Mouse (Mus musculus) midbrain, postnatal 0 days (tissue): Measurements from ENCODE around the gene Gjc2. TPM values are rescaled to one million over a fixed set of nuclear protein-coding genes. Genes with fewer than 3 reads are reported as not detected.

Source experiments
- ATAC-seq: fragments of 200-750 bp; cut with Nextera tagmentation; 2 replicates; pipeline ENCODE4 v1.8.0; 2017; ENCODE audit warnings: moderate number of reproducible peaks, mild to moderate bottlenecking, moderate TSS enrichment, moderate library complexity; ENCODE audit not compliant: low FRiP score
- DNase-seq: peaks from one replicate; pipeline ENCODE4 v3.0.0-alpha.2; 2015; ENCODE audit warnings: low spot score
- H3K27ac ChIP-seq: fragments of 300-500 bp; sonication (generic); 2 replicates; pipeline ENCODE4 v1.5.1; 2014; ENCODE audit warnings: low read depth, mild to moderate bottlenecking, low read length, mixed read lengths
- H3K27me3 ChIP-seq: fragments of 300-500 bp; sonication (generic); 2 replicates; pipeline ENCODE4 v1.6.1; 2014; ENCODE audit warnings: low read length, control low read depth, mixed read lengths; ENCODE audit not compliant: insufficient read depth
- H3K36me3 ChIP-seq: fragments of 300-500 bp; sonication (generic); 2 replicates; pipeline ENCODE4 v1.6.1; 2014; ENCODE audit warnings: low read length, control low read depth, mixed read lengths; ENCODE audit not compliant: insufficient read depth
- H3K4me1 ChIP-seq: fragments of 300-500 bp; sonication (generic); 2 replicates; pipeline ENCODE4 v1.6.1; 2014; ENCODE audit warnings: mild to moderate bottlenecking, control low read depth, antibody characterized with exemption, low read length, mixed read lengths; ENCODE audit not compliant: insufficient read depth
- H3K4me2 ChIP-seq: fragments of 300-500 bp; sonication (generic); 2 replicates; pipeline ENCODE4 v1.6.1; 2014; ENCODE audit warnings: low read depth, mild to moderate bottlenecking, low read length, mixed read lengths; ENCODE audit not compliant: poor library complexity, severe bottlenecking
- H3K4me3 ChIP-seq: fragments of 300-500 bp; sonication (generic); 2 replicates; pipeline ENCODE4 v1.5.1; 2014; ENCODE audit warnings: low read depth, mild to moderate bottlenecking, low read length, moderate library complexity
- H3K9ac ChIP-seq: fragments of 300-500 bp; sonication (generic); replicated peaks from 2 replicates; pipeline ENCODE4 v1.6.1; 2014; ENCODE audit warnings: mild to moderate bottlenecking, low read length, moderate library complexity, mixed read lengths; ENCODE audit not compliant: poor library complexity, severe bottlenecking
- H3K9me3 ChIP-seq: fragments of 300-500 bp; sonication (generic); 2 replicates; pipeline ENCODE4 v1.6.1; 2016; ENCODE audit warnings: low read length, control low read depth
- CTCF ChIP-seq: IDR thresholded peaks from 2 replicates; pipeline ENCODE4 v1.5.1; 2016; ENCODE audit warnings: antibody characterized with exemption, mild to moderate bottlenecking
- WGBS: fragments of 180-500 bp; shearing (Covaris S2); extraction: QIAGEN DNeasy Blood & Tissue Kit; methylation state at CpG from one replicate; pipeline ENCODE4 v1.1.7; 2014; 5-methylcytosine and 5-hydroxymethylcytosine counted together
- polyA plus RNA-seq: library from polyadenylated mRNA; unstranded; fragments of >200 nt; fragmentation: Nextera tagmentation; extraction: Ambion mirVana; gene quantifications from 2 replicates; pipeline ENCODE4 v1.2.1, GENCODE M21; 2015
- total RNA-seq: library from RNA; depleted of rRNA; stranded (reverse); fragments of >200 nt; gene quantifications from 2 replicates; pipeline ENCODE4 v1.2.3, GENCODE M21; 2014

Gjc2 gene
- total and polyA plus RNA-seq, 2 experiments from 2014 or later = 0.38 to 0.44 TPM

- ATAC-seq (no peak), DNase-seq (no peak)
- Histone ChIP-seq H3K9me3 (no peaks in the 10 kb centered on the region), H3K27me3 (no peaks in the 10 kb centered on the region), H3K27ac (no peak overlapping the region), H3K36me3 (peaks cover 30% of the 10 kb centered on the region), H3K4me1 (no peaks in the 10 kb centered on the region), H3K9ac (no peak overlapping the region), H3K4me2 (no peak overlapping the region), H3K4me3 (no peak overlapping the region)
- WGBS = 82% methylated on average over 4 of the region's 4 CpGs
- TF ChIP-seq CTCF = no peak
Measured at GRCm38 (mm10) chr11:59210020-59210419, 27.0 kb upstream of the Gjc2 start.

- peak overlapping the region; percentile 88 for H3K4me2 ChIP-seq
- no peaks in the 10 kb centered on the region for H3K27me3 ChIP-seq
- peaks cover 30% of the 10 kb centered on the region for H3K36me3 ChIP-seq
- 68% methylated on average over 5 of the region's 5 CpGs for WGBS
- no peaks in the 10 kb centered on the region for H3K9me3 ChIP-seq
- no peak for ATAC-seq
- peak overlapping the region; percentile 92; the same call in 1 of the 2 replicates for H3K4me3 ChIP-seq
- no peak for DNase-seq
- H3K4me1 ChIP-seq = no peaks in the 10 kb centered on the region
- TF ChIP-seq CTCF = no peak
- H3K9ac ChIP-seq = no peak overlapping the region
- no peak overlapping the region for H3K27ac ChIP-seq
Measured at GRCm38 (mm10) chr11:59209580-59209979, 26.6 kb upstream of the Gjc2 start.

DNA sequence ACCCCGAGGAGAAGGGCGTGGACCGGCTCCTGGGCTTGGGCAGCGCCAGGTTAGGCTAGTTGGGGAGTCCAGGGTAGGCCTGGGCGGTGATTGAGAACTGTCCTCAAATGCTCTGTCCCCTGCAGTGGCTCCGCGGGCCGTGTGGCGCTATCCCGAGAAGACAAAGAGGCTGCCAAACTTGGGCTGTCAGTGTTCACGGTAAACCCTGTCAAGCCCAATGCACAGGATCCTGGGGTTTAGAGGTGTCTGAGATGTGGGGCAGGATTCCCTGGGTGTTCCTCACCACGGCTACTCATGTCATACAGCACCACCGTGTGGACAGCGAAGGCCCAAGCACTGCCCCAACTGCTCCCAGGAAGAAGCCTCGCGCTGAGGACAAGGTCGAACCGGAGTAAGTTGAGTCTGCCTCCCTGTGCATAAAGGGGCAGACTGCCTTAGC lies 26.0 kb upstream of the Gjc2 start:
- H3K27me3 ChIP-seq = no peaks in the 10 kb centered on the region
- no peaks in the 10 kb centered on the region for H3K9me3 ChIP-seq
- DNase-seq (peak; percentile 81), ATAC-seq (peak; percentile 61)
- H3K9ac ChIP-seq = peak overlapping the region; percentile 91
- WGBS = 9% methylated on average over 18 of the region's 18 CpGs
- no peaks in the 10 kb centered on the region for H3K4me1 ChIP-seq
- peak overlapping the region; percentile 92 for H3K4me3 ChIP-seq
- H3K27ac ChIP-seq = peak overlapping the region; percentile 92; the same call in 1 of the 2 replicates
- H3K4me2 ChIP-seq = peak overlapping the region; percentile 88
- peak; percentile 80 for TF ChIP-seq CTCF
- H3K36me3 ChIP-seq = peaks cover 26% of the 10 kb centered on the region

GRCm38 (mm10) chr11:59208153-59208831 lies 25.3 kb upstream of the Gjc2 start, which contains the start of gene 2310033P09Rik:
Gene 2310033P09Rik (plus strand): TSS chr11:59208321.
- H3K9ac ChIP-seq = peak within 1 kb of the TSS; percentile 91
- under 1% methylated on average over 66 of the region's 67 CpGs for WGBS
- ATAC-seq (peak; percentile 90), DNase-seq (peak; percentile 97)
- H3K4me2 ChIP-seq = peak within 1 kb of the TSS; percentile 88
- H3K27ac ChIP-seq = peak within 1 kb of the TSS; percentile 92
- no peaks in the 10 kb centered on the region for H3K9me3 ChIP-seq
- H3K27me3 ChIP-seq = no peaks in the 10 kb centered on the region
- H3K4me1 ChIP-seq = no peaks in the 10 kb centered on the region
- H3K36me3 ChIP-seq = peaks cover 26% of the 10 kb centered on the region
- H3K4me3 ChIP-seq = peak within 1 kb of the TSS; percentile 92
- no peak for TF ChIP-seq CTCF

- peaks cover 5% of the 10 kb centered on the region; the same call in 1 of the 2 replicates for H3K4me1 ChIP-seq
- DNase-seq (peak; percentile 96), ATAC-seq (peak; percentile 91)
- under 1% methylated on average over 62 of the region's 63 CpGs for WGBS
- peak within 1 kb of the TSS; percentile 87 for H3K4me3 ChIP-seq
- peaks cover 7% of the 10 kb centered on the region; the same call in 1 of the 2 replicates for H3K36me3 ChIP-seq
- peak within 1 kb of the TSS; percentile 90 for H3K4me2 ChIP-seq
- no peak for TF ChIP-seq CTCF
- H3K9ac ChIP-seq = peak within 1 kb of the TSS; percentile 78
- no peaks in the 10 kb centered on the region for H3K9me3 ChIP-seq
- H3K27me3 ChIP-seq = no peaks in the 10 kb centered on the region
- peak within 1 kb of the TSS; percentile 63 for H3K27ac ChIP-seq
Measured at GRCm38 (mm10) chr11:59202081-59202995, 19.3 kb upstream of the Gjc2 start, which contains the start of gene Mrpl55. Gene Mrpl55 (plus strand): TSS chr11:59202486.
